Mouse (Mus musculus) fat pad, adult 2 months (tissue): ENCODE data around the gene Tcf7l2.

Source experiments
- DNase-seq: peaks from one replicate; pipeline ENCODE4 v3.0.0-alpha.2; 2011; ENCODE audit warnings: low read depth, low spot score; ENCODE audit errors: extremely low read depth

Tcf7l2 gene

DNA sequence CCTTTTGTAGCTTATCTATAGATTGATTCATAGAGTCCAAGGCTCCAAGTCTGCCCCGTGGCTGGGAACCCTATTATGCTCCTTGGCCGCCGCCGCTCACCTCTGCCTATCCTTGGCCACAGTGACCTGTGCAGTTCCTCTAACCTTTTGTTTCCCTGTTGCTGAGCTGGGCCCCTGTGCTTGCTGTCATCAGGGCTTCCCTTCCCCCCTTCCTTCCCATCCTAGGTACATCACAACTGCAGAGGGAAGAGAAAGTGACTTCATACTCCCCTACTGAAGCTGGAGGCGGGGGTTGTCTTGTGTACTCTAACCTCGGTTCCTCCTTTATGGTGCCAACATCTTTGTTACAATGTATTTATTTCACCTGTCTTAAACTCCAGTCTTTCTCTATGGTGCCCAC lies 50.3 kb downstream of the Tcf7l2 start:
- no peak for DNase-seq

DNA sequence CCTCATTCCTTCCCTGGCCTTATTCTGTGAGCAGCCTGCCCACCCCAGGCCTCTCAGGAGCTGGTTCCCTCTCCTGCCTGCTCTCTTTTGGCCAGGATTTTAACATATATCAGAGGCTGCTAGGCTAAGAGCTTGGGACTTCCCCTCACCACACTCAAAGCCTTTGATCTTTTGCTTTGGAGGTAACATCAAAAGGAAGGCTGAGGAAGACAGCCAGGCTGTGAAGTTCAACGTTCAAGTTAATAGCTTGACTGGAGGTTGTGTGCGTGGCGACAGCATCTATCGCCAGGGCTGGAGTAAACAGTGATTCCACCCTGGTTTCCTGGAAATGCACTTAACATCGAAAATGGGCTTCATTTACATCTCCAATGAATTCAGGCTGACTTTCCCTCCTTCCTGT lies 51.0 kb downstream of the Tcf7l2 start:
- DNase-seq, result no peak

DNA sequence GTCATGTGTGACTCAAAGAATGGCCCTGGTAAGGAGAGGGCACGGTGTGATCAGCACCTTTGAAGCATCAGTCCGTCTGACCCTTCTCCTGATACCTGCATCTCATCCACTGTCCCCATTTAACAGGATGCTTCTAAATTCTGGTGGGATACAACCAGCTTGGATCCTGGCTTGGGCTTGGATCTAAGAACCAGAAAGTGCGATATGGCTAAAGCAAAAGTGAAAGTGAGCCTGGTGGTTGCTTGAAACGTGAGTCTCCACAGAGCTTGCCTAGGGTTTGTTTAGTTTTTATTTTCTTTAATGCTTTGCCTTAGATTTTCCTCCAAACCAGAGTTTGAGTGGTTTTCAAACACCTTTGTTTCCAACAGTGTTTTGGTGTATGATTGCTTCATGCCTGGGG lies 51.4 kb downstream of the Tcf7l2 start:
- no peak for DNase-seq

GRCm38 (mm10) chr19:55794194-55794945 lies 52.8 kb downstream of the Tcf7l2 start:
- no peak for DNase-seq

GRCm38 (mm10) chr19:55794946-55795340 lies 53.3 kb downstream of the Tcf7l2 start:
- DNase-seq, result no peak

DNA sequence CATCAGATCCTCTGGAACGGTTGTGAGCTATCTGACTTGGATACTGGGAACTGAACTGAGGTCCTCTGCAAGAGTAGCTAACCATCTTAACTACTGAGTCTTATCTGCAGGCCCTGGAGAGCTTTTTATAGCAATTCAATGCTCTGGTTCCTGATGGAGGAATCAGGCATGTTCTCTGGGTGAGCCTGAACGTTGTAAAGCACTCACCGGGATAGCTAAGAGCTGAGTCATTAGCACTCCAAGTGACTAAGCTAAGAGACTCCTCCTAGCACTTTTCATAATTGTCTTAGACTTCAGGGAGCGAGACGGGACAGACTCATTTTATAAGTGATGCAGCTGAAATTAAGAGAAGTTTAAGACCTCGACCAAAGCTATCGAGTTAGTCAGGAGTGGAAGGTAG lies 53.7 kb downstream of the Tcf7l2 start:
- no peak for DNase-seq

DNA sequence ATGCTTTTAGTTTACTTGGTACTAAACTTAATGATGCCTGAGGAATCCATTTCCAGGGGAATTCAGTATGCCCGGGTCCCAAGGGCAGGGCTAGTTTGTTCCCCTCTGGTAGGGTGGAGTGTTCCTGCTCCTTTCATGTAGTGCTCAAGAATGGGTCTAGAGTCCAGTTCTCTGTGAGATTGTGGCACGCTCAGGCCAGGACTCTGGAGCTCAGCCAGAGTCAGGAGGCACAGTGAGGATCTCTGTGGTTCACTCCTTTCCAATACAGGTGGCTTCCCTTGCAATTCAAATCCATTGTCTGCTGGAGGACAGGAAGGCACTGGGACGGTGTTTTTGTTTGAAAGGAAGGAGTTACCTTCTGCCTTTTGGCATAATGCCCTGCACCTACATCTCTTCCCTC lies 56.2 kb downstream of the Tcf7l2 start:
- no peak for DNase-seq

GRCm38 (mm10) chr19:55799411-55799810 lies 57.8 kb downstream of the Tcf7l2 start:
- DNase-seq, result no peak

GRCm38 (mm10) chr19:55800059-55800458 lies 58.4 kb downstream of the Tcf7l2 start:
- no peak for DNase-seq

DNA sequence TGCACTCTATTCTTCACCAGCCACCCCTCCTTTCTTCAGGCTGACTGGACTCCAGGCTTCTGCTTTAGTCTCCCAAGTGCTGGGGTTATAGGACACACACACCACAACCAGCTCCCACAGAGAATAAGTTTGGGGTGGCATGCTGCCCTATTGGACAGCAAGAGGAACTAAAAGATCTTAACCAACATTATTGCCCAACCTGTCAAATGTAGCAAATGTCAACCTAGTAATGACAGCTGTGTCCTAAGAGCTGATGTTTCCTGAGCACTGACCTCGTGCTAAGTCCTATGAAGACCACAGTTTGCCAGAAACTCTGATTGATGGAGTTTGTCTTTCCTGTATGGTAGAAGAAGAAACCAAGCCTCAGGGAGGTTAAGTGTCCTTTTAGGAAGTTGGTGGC lies 61.5 kb downstream of the Tcf7l2 start:
- DNase-seq, result no peak

DNA sequence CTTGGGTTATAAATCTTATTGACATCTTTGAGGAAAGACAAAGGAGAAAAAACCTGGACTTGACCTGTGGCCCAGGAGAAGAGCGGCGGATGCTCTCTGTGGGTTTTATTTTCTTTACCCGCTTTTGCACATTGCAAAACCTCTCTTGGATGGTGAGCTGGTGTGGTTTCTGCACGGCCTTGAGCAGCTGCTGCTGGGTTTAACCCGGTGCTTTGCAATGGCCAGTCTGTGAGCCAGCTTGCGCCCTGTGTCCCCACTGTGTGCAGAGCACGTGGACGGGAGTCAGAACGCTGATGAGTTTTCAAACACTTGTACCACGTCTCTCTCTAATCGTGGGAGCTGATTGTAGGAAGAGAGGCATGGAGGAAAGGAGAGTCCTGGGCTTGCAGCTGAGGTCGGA lies 62.2 kb downstream of the Tcf7l2 start:
- DNase-seq, result no peak

GRCm38 (mm10) chr19:55804795-55805194 lies 63.2 kb downstream of the Tcf7l2 start:
- DNase-seq, result no peak

- no peak for DNase-seq
These were observed 65.0 kb downstream of the Tcf7l2 start for GRCm38 (mm10) chr19:55806434-55807193.

GRCm38 (mm10) chr19:55807194-55808053 lies 65.8 kb downstream of the Tcf7l2 start:
- DNase-seq, result no peak

GRCm38 (mm10) chr19:55808304-55808703 lies 66.7 kb downstream of the Tcf7l2 start:
- DNase-seq, result no peak

- DNase-seq, result no peak
These were observed 67.9 kb downstream of the Tcf7l2 start for GRCm38 (mm10) chr19:55809539-55809938.

DNA sequence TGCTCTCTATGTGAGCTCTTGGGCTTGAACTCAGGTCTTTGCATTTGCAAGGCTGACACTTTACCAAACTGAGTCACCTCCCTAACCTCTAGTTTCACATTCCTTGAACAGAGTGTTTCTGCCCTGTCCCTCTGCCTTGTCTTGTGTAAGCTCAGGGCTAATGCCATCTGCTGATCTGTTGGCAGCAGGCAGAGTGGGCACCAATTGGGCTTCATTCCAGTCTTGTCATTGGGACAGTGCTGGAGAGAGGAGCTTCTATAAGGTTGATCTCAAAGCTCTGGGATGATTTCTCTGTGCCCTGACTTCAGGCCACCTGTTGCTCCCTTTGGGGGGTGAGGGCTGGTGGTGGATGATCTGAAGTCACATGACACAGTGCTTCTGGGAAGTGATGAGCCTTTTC lies 70.6 kb downstream of the Tcf7l2 start:
- no peak for DNase-seq

DNA sequence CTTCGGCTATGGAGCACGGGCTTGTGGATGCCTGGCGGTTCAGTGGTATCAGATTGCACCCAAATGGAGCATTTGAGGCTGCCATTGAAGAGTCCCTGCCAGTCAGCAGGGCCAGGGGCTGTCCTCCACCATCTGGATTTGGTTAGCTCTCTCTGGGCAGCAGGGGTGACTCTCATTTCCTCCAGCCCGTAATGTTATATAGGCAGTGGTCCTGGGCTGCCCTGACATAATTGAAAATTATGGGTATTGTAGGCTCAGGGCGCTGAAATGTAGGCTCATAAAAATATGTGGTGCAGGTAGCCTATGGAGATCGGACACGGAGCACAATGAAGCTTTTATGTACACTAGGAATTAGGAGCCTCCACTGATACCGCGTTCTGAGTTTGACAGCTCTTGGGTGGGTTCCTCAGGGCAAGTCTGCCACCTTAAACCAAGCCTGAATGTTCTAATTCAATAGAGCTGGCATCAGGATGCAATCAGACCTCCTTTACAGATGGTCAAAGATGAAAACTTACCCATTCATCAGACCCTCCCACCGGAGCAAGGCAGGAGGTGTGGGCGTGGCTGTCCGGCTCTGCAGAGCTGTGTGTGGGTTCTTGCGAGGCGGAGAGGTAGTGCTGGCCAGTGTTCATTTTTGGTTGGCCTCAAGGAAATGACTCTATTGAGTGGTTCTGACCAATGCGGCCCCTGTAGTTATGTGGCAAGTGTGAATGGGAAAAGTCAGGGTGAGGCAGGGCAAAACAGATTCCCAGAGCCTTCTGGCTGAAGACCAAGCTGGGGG lies 73.6 kb downstream of the Tcf7l2 start:
- DNase-seq, result no peak

- no peak for DNase-seq
These were observed 75.4 kb downstream of the Tcf7l2 start for GRCm38 (mm10) chr19:55816974-55817373.

- no peak for DNase-seq
These were observed 78.6 kb downstream of the Tcf7l2 start for GRCm38 (mm10) chr19:55820202-55820601.
